Mouse (Mus musculus) right cerebral cortex, postnatal 4 days (tissue): ENCODE results near the gene Gm20388.
A peak's percentile ranks its signal among the peaks of the same experiment; 100 is the strongest.

ENCODE experiments used
- DNase-seq: peaks from one replicate; pipeline ENCODE4 v3.0.0-alpha.2; 2022

The Gm20388 gene

DNA sequence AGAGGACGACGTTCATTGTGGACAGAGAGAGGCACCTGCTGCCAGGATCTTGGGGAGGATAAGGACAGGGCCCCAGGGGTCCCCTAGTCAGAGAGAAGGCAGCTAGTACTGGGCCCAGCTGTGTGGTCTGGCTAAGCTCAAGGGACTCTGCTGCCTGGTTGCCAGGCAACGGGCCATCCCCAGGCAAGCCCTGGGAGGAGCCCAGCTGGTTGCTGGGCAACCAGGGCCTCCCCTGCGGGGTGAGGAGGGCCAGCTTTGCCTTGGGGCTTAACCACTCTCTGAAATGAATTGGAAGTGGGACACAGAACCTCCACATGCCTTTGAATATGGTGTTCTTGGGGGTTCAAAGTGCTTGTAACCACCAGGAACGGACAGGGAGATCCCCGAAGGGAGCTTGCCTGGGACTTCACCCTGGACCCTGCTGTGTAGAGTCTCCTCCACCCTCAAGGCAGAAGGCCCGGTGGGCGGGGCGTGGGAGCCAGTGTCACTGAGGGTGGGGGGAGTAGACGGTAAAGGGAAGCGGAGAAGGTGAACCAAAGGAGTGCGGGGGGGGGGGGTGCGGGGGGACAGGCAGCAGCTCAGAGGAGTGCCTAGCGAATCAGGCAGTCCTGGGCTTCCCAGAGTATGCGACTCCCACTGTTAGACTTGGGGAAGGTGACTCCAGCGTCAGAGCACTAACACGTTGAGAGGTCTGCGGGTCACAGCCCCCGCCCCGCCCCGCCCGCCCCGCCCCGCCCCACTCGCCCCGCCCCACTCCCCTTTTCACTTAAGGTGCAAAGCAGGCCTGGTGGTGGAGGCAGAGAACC is 266.9 kb downstream of the Gm20388 start, which contains the start of gene Fam92b:
Gene Fam92b, minus strand, starts transcription at position 149 of the 806 bp plus-strand sequence.
- peak; percentile 62 for DNase-seq

DNA sequence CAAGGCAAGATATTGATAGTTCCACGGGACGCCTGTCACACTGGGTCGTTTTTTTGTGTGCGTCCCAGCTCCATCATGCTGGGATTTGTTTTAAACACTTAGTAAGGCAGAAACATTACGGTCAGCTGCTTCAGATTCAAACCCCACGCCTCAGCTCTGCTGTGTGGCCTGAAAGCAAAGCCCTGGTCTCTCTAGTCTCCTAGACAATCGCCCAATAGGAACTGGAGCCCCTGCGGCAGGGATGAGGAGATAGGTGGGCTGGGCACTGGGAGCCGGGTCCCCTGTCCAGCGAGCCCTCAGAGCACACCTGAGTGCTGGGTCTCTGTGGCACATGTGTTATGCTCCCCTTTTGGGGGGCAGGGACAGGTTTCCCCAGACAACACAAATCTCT is 267.5 kb downstream of the Gm20388 start:
- DNase-seq = no peak

DNA sequence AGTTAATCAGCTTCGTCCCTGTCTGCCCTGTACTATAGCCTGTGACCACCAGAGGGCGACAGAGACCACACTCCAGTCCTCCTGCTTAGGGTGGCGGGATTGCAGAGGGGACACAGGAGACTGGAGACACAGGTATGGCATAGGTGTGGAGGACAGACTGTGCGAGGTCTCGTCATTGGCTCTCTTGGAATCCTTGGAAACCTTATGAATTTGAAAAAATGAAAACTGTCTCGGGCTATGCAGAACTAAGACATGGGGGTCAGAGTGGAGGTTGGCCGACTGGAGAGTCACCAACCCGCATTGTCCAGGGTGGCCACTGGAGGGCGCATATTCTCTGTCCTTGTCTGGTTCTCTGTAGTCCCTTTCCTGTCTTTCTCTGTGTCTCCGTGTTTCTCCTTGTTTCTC is 268.4 kb downstream of the Gm20388 start:
- DNase-seq = peak; percentile 99

DNA sequence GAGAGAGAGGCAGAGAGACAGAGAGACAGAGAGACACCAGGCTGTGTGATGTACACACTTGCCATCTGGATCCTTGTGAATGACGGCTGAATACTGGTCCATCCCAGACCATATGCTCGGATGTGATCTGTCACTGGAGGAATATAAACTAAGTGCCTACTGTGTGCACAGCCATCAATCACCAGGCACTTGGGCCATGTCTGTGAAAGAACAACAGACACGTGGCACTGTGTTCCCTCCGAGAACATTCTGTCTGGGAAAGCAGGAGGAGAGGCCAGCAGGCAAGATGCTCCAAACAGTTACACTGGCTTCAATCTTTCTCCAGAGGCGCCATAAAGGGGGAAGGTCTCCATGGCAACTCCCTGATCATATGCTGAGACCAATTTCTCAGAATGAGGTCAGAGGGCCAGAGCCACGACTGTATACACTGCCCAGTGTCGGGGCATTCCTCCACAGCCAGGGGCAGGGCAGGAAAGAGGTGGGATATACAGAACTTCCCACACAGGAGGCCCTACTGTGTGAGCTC is 269.9 kb downstream of the Gm20388 start:
- DNase-seq = no peak

DNA sequence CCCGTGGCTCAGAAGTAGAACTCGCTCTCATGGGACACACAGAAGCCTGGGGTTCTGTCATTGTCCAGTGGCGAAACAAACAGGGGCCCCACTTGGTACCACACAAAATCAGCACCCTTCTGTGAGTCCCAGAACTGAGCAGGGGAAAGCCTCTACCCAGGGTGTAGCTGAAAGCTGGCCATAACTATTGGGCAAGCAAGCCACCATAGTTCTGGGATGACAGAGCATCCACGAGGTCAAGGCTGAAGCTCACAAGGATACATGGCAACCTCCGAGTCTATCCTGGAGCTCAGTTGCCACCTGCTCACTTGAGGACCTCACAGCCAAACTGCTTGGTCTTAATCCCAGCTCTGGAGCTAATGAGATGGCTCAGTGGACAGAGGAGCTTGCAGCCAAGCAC is 270.6 kb downstream of the Gm20388 start:
- no peak for DNase-seq

DNA sequence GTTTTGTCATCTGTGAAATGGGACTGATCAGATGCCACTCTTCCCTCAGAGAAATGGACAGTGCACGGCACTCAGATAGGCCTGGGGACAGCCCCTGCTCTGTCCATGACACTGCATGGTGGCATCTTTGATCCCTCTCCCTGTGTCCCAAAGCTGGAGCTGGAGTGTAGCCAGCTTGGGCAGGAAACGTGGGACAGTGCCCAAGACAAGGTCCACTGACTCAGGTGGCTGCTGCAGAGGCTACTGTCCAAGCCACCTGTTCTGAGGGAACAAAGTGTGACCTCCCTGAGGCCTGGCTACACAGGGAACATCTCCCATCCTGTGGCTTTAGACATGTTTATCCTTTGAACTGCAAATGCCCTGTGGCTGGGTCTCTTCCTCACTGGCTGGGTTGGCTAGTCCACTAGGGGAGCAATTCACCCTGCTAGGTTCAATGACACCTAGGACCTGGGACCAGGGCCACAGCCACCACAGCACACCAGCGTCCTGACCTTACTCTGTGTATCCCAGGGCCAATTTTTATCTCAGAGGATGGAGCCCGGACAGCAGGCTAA is 271.3 kb downstream of the Gm20388 start:
- DNase-seq = no peak

DNA sequence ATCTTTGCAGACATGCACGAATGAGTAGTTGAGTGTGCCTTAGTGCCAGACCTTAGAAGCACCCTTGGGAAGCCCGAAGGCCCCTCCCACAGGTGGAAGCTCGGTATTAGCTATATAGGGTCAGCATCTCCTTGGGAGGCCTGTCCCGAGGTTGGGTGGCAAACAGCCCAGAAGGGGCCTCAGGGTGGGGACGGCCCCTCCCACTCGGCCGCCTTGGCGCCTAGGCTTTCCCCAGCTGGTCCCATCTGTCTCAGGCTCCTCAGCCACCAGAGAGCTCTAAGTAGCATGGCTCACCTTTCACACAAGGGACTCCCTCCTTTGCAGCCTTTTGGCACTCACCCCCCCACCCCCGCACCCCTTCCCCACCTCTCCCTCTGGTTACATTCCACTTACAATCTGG is 273.7 kb downstream of the Gm20388 start:
- DNase-seq = no peak

DNA sequence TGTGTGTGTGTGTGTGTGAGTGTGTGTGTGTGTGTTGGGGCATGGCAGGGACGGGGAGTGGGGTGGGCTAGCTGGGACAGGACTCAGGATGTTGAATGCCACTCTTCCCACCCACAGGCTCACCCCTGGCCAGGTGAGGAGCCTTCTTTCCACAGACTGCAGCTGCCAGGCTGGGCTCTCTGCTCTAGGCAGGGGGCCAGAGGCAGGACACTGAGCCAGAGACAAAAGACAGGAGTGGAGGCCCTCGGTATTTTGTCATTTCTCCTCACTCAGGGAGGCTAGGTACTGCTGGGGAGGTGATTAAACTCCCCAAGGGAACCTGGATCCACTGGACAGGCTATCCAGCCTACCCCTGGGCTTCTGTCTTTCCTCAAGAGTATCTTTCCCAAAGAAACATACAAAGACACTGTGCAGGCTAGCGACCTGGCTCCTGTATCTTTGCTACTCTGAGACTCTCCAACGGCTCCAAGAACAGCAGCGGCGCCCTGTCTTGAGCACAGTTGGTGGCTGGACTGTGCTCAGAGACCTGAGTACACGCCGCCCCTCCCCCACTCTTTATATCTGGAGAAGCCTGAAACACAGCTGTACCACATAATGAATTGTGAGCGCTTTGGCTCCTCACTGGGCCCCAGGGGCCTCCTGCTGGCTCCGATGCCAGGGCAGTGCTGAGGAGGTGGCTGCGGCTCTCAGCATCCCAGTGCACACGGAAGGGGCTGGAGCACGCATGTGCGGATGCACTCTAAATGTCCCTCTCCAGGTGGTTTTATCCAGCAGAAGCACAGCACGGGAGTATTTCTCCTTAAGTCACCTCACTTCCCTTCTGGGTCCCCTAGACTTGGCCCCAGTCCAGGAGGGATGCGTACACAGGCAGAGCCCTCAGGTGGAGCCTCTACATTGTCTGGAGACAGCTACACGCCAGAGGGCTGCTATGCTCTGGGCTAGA is 274.5 kb downstream of the Gm20388 start:
- peak; percentile 36 for DNase-seq

DNA sequence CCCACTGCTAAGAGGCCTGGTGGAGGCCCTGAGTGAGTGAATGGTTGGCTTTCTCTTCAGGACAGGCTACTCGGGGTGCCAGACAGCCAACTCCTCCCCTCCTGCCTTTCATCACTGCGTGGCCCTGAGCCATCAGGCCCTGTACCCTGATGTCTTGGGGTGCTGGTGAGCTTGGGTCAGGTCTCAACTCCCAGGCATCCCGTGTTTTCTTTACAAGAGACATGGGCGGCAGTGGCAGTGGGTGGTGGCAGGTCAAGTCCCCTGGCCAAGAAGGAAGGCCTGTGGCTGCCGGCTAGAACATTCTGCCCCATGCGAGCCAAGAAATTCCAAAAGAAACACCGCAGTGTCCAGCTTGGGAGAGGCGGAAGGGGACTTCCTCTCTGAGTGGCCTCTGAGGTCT is 275.8 kb downstream of the Gm20388 start:
- DNase-seq = no peak

DNA sequence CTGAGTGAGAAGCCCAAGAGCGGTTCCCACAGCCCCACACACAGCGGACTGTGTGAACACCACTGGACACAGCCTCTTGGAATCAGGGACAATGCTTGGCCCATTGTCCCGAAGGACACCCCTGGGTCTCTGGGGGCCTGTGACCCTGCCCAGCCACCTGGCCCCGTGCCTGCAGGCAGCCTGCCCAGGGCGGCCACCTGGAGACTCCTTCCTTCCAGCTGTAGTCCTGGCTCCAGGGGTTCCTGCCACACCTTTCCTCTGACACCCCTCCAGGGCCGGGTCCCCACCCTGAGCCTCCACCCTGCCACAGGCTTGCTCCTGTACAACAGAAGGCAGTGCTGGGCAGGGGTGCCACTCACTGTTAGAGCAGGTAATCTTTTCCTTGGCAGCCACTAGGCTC is 277.9 kb downstream of the Gm20388 start:
- no peak for DNase-seq

DNA sequence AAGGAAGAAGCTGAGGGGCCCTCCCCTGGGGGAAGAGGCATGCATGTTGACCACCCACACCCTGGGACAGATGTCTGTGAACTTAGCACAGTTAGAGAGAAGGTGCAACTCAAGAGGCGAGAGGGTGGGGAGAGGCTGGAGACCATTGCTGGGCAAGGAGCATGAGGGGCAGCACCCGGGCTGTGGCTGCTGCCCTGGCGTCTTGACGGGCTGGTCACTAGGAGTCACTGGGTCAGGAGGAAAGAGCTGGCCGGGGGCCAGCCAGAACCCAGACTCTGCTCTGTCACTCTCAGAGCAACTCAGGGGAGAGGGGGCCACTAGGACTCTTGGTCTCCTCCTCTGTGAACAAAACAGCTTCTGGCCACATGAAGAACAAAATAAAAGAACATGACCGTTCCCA is 278.8 kb downstream of the Gm20388 start:
- no peak for DNase-seq

DNA sequence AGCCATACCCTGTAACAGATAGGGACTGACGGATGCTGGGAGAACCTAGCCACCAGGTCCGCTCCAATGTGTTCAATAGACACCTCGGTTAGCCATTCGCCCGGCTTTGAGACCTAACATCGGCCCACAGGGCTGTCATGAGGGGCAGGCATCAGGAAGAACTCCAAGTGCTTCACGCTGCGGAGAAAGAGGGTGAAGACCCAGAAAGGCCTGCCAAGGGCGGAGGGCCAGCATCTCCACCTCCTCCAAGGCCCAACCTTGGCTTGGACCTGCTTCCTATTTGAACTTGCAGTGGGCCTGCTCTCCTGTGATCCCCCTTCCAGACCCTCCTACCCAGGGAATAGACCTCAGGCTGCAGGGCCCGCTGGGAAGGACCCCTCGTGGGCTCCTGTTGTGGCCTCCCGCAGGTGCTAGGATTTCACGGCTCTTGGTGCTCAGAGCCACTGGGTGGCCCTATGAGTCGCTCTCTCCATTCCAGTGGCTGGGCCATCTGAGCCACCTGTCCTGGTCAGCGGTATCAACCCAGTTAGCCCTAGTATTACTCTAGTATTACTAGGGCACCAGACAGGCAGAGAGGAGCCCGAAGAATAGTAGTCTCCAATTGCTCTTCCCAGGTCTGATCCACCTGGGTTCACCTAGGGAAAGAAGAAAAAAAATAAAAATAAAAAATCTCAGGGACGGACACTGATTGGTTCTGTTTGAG is 279.6 kb downstream of the Gm20388 start:
- DNase-seq = no peak

DNA sequence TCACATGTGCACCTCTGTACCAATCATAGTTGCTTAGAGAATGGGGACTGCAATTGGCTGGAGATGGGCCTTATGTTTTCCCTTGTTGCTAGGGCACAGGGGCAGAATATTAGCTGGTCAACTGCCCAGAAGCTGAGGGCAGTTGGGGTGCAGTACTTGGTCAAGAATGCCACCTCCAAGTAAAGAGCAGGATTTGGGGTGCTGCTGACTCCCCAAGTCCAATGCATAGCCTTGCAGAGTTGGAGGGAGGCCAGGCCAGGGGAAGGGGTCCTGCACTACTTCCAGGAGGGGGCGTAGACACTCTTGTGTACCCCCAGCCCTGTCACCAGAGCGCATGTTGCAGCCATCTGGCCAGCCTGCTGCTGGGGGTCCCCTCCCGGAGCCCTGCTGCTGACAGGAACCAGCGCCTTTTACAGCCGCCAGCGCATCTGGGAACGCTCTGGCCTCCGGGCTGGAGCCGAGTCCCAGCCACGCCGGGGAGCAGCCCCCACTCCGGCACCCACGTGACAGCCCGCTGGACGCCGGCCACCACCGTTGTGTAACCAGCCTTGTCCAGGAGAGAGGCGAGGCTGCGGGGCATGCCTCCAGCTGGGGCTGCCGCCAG is 280.3 kb downstream of the Gm20388 start:
- DNase-seq = peak; percentile 80

DNA sequence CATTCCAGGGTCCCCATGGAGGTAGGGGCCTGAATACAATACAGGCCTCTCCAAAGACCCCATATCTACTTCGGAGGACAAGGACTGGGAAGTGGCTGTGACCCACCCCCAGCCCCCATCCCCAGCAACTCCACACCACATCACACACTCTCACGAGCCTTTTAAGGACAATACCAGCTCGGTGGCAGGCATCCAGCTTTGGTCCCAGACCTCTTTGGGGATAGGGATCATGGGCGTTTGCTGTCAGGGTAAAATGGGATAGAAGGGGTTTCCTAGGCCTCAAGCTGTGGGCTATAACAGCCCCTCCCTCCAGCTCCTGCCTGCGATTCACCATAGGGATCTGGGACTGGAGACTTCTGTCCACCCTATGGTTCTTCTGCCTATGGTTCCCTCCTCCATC is 281.0 kb downstream of the Gm20388 start:
- DNase-seq = no peak

DNA sequence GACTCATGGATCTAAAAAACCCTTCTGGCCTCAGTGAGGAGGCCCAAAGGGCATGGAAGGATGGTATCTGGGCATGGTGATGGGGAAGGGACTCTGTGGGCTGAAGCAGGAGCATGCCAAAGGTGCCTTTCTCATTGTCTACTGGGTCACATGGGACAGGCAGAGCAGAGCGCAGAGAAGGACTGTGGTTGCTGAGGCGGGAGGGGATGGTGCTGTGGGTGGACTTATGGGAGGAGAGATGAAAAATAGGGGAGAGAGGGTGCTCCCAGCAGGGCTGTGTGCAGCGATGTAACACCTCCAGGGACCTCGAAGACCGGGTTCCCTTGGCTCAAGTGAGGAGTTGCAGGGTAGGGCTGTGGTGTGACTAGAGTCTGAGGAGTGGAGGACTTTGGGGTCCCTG is 281.5 kb downstream of the Gm20388 start:
- DNase-seq = no peak

DNA sequence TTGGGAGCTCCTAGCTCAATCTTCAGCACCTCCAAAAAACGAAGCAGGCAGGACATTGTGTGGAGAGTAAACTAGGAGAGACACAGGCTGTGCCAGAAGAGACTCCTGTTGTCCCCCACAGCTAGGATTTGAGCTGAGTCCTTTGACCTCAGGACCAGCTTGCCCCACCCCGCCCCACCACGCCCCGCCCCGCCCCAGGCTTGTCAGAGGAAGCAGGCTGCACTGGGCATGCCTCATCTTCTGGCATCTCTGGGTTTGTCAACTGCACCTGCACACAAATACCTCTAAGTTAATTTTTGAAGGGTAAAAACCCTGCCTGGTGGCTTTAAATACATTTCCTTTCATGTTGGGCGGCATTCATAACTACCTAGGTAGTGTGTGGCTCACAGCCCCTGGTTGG is 290.7 kb downstream of the Gm20388 start:
- DNase-seq = no peak

DNA sequence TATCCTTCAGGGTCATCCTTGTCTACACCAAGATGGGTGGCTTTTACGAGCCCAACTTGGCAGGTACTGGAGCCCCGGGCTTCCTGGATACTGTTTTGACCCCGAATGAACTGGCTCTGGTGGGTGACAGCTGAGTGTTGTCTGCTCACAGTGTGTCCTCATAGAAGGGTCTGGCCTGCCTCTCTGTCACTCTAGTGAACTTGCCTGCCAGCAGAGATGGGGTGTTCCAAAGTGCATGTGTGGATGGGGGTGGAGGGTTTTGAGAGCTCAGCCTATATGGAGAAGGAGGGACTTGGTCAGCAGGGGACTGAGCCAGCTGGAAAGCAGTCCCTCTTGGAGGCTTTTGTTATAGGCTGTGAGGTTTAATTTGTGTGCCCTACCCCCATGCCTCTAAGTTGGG is 291.9 kb downstream of the Gm20388 start:
- no peak for DNase-seq

DNA sequence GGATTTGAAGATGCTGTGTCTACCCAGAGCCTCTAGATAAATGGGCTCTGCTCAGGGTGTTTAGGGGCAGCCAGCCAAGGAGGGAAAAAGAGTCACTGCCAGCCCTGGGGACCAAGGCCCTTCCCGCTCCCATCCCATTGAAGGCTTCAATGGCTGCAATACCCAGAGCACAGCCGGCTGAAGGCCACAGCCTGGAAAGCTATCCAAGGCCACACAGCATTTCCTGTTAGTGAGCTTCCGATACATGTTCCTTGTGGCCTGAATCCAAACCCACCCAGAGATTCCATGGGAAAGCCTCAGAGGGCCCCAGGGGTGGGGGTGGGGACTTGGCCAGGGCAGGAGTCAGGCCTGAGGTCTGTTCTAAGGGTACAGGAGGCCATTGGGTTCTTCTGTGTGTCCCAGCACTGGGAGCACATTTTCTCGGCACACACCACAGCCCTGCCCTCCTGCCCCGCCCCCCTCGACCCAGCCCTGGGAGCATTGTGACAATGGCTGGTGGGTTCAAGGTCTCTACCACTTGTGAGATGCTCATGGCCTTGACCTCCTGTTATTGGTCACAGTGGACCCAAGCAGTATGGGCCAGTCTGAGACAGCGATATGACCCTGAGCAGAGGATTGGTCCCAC is 294.2 kb downstream of the Gm20388 start:
- no peak for DNase-seq

DNA sequence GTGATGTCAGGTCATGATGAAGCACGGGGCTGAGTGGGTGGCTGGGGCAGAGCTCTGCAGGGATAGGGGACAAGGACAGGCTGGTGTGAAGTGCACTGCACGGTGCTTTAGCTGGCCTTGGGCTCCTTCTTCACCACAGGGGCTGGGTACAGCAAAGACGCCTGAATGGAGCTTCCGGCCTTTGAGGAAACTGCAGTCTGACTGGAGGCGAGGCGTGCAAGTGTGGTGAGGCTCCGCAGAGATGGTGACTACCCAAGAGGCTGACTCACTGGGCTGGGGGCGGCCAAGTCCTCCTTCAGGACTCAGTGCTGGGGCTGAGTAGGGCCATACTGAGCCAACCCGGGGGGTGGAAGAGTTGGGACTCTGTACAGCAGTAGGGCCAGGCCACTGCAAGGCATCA is 295.3 kb downstream of the Gm20388 start:
- DNase-seq = no peak

DNA sequence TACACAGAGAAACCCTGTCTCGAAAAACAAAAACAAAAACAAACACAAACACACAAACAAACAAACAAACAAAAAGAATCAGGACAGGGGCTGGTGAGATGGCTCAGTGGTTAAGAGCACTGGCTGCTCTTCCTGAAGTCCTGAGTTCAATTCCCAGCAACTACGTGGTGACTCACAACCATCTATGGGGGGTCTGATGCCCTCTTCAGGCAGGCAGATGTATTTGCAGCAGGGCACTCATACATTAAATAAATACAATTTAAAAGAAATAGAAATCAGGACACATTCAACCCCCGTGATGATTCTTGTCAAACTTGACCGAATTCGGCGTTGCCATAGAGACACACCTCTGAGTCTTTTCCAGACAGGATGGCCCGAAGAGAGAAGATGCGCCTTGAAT is 296.7 kb downstream of the Gm20388 start:
- DNase-seq = no peak

DNA sequence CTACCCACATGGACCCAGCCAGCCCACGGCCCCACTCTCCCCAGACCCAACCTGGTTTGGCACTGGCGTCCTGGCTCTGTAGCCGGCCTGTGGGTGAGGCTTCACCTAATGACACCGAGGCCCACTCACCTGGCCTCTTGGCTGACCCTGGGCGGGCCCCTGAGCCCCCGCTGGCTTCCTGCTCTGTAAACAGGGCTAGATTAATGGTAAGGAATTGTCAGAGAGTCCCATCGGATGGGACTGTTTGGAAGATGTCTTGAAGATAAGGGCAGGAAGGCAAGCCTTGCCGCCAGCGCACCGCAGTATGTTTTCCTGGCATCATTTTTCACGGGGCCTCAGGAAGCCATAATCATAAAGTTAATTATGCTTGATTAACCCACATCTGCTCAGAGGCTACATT is 297.5 kb downstream of the Gm20388 start:
- no peak for DNase-seq

DNA sequence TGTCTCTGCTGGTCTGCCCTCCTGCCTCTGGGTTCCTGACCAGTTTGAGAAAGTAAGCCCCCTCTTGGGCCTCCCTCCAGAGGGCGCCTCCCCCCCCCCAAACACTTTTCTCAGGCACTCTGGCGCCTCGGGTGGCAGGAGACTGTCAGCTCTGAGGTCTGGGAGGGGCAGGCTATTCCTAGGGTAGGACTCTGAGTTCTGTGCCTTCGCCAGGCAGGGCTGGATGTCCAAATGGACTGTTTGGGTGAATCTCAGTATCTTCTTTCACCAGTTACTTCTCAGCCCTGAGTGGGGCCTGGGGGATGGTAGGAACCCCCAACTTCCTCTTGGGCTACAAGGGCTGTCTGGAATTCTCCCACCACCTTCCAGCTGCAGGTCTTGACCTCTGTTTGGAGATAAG is 300.7 kb downstream of the Gm20388 start:
- DNase-seq = no peak
